Mouse (Mus musculus): Measurements from ENCODE around the gene Pnpla7. TPM values are rescaled to one million over a fixed set of nuclear protein-coding genes. Genes with fewer than 3 reads are reported as not detected.
A peak's percentile ranks its signal among the peaks of the same experiment; 100 is the strongest.

The Pnpla7 gene
- polyA plus RNA-seq, 1 experiment from 2014 or later: 19.8 TPM

GRCm38 (mm10) chr2:24987762-24988161 lies 11.9 kb downstream of the Pnpla7 start:
- no peak for DNase-seq (ENCODE audit: low spot score)

DNA sequence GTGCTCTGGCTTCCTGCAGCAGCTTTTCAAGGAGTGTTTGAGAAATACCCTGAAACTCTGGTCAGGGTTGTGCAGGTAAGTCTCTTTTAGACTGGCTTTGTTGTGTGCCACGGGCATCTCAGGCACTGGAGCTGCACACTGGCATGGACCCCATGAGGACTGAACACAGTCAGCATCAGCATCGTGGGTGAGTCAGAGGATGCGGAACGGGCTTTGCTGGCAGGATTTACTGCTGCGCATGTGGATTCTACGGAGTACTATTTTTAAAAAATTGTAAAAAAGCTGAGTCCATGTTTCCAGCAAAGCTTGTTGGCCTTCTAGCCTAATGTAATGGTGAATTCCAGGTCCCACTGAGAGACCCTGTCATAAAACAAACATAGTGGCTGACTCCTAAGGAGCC lies 19.5 kb downstream of the Pnpla7 start:
- DNase-seq (ENCODE audit: low spot score): no peak

DNA sequence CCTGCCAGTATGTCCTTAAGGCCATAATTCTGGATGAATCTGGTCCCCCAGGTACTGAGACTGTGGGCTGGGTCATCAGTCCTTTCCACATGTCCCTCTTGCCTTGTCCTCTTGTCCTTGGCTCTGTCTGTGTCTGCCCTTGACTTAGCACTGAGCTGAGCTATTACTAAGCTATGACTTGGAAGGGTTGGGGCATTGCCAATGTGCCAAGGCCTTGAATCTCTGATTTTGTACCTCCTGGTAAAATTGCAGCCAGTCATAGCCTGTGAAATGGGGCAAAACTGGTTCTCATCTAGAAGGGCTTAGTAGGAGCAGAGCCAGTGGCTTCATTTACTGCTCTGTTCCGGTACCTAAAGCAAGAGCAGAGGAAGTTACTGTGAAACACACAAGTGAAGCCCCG lies 20.6 kb downstream of the Pnpla7 start:
- DNase-seq (ENCODE audit: low spot score): no peak

- DNase-seq (ENCODE audit: low spot score): peak; percentile 39
Measured at GRCm38 (mm10) chr2:25000544-25001235, 24.9 kb downstream of the Pnpla7 start.

GRCm38 (mm10) chr2:25003946-25004786 lies 28.3 kb downstream of the Pnpla7 start:
- no peak for DNase-seq (ENCODE audit: low spot score)

- DNase-seq (ENCODE audit: low spot score): no peak
Measured at GRCm38 (mm10) chr2:25006767-25007166, 30.9 kb downstream of the Pnpla7 start.

- DNase-seq (ENCODE audit: low spot score): peak; percentile 39
Measured at GRCm38 (mm10) chr2:25008250-25008649, 32.4 kb downstream of the Pnpla7 start.

DNA sequence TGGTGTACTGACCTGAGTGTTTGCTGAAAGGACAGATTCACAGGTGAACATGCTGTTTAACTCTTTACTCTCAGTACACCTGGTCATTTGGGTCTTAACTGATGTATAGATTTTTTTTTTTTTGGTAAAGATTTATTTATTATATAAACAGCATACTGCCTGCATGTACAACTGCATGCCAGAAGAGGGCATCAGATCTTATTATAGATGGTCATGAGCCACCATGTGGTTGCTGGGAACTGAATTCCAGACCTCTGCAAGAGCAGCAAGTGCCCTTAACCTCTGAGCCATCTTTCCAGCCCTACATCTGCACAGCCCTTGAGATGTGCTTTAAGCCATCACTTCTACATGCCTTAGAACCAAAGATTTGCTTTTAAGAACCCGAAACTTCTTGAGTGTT lies 46.8 kb downstream of the Pnpla7 start:
- DNase-seq (ENCODE audit: low spot score): no peak

DNA sequence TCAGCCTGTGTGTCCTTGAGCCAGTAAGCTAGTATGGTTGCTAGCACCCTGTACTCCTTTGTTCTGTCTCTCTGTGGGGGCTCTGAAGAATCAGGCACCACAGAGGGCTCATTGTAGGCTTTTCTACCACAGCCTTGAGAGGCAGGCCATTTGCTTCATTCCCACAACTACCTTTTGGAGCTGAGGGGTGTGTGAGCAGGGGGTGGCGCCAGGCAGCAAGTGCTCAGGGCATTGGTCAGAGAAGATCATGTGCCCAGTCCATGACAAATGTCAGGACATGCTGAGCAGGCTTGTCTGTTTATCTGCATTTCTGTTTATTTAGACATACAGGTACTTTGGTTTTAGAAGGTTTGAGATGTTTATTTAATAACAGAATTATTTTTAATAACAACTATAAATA lies 49.3 kb downstream of the Pnpla7 start:
- DNase-seq (ENCODE audit: low spot score): no peak

- no peak for DNase-seq (ENCODE audit: low spot score)
Measured at GRCm38 (mm10) chr2:25034994-25035393, 59.2 kb downstream of the Pnpla7 start.

DNA sequence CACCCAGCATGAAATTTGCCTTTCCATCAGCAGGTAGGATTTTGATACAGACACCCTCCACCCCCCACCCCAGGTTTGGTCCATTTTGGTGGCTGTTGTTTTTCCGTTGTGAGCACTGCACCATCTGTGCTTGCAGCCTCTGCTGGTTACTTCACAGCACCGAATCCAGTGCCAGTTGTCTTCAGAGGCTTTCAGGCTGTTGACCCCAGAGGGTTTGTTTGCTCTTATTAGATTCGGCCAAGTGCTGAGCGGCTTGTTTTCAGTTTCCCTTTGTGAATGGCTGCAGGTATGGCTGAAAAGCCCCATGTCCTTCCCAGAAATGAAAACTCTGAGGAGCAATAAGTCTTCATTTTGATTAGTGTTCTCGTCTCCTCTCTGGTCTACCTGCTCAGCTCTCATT lies 64.3 kb downstream of the Pnpla7 start:
- DNase-seq (ENCODE audit: low spot score): no peak

- DNase-seq (ENCODE audit: low spot score): no peak
Measured at GRCm38 (mm10) chr2:25050921-25051320, 75.1 kb downstream of the Pnpla7 start.

DNA sequence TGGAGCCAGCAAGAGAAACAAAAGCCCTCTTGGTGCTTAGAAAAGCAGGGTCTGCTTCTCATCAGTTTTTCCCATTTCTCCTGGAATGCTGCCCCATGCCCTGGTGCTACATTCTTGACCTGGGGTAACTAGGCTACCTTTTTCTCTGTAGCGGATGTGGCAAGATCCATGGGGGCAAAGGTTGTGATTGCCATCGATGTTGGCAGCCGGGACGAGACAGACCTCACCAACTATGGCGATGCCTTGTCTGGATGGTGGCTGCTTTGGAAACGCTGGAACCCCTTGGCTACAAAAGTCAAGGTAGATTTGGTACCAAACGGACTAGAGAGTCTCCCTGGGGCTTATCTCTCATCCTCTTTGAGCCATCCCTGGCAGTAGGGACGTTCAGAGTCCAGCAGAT lies 75.6 kb downstream of the Pnpla7 start:
- DNase-seq (ENCODE audit: low spot score): no peak

- no peak for DNase-seq (ENCODE audit: low spot score)
Measured at GRCm38 (mm10) chr2:25053101-25053500, 77.3 kb downstream of the Pnpla7 start.

DNA sequence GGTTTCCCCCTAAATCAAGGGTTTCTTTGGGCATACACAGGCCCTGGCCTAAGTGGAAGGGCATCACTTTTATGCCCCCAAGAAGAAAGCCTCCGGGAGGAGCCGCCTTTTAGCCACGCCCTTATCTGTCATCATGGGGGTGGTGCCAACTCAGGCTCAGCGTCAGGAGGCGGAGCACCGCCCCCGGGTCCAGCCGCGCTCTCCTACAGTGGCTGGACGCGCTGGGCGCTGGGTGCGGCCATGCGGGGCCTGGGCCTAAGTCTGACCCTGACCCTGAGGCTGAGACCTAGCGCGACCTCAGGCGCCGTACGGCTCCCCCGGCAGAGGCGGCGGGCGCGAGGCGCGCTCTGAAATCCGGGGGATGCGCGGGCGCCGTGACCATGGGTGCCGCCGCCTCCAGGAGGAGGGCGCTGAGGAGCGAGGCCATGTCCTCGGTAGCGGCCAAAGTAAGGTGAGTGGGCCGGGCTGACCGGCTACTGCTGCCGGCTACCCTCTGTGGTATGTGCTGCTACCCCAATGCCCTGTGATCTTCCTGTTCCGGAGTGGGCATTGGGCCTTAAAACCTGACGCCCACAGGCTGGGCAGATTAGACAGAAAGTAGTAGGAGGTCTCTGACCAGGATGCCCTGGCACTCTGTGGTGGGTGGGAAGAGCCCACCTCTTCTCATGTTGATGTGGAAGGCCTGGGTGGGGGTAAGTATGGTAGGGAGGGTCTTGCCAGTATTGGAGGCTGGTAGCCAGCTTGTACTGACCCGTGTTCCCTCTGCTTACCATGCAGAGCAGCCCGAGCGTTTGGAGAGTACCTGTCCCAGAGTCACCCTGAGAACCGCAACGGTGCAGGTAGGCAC lies 78.6 kb downstream of the Pnpla7 start, which contains the start of gene Nsmf:
Gene Nsmf (plus strand): TSS at position 135 of the 847 bp plus-strand sequence.
- DNase-seq (ENCODE audit: low spot score): peak; percentile 78

- peak; percentile 18 for DNase-seq (ENCODE audit: low spot score)
Measured at GRCm38 (mm10) chr2:25055068-25055405, 79.2 kb downstream of the Pnpla7 start.

DNA sequence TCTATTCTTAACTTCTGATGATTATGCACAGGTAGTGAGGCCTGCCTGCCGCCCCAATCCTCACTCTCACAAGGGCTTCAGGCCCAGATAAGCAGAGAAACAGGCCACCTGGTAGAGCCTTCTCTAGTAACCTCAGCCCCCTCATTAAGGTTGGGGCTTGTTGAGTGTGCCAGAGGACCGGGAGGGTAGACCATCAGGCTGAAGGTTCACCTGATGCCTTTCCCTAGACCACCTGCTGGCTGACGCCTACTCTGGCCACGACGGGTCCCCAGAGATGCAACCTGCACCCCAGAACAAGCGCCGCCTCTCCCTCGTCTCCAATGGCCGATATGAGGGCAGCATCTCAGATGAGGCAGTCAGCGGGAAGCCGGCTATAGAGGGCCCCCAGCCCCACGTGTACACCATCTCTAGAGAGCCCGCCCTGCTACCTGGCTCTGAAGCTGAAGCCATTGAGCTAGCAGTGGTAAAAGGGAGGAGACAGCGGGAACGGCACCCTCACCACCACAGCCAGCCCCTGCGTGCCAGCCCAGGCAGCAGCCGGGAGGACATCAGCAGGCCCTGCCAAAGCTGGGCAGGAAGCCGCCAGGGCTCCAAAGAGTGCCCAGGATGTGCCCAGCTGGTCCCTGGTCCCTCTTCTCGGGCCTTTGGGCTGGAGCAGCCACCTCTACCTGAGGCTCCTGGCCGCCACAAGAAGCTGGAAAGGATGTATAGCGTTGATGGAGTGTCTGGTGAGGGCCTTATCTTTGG lies 79.7 kb downstream of the Pnpla7 start:
- no peak for DNase-seq (ENCODE audit: low spot score)

GRCm38 (mm10) chr2:25058926-25059325 lies 83.1 kb downstream of the Pnpla7 start:
- DNase-seq (ENCODE audit: low spot score): no peak

DNA sequence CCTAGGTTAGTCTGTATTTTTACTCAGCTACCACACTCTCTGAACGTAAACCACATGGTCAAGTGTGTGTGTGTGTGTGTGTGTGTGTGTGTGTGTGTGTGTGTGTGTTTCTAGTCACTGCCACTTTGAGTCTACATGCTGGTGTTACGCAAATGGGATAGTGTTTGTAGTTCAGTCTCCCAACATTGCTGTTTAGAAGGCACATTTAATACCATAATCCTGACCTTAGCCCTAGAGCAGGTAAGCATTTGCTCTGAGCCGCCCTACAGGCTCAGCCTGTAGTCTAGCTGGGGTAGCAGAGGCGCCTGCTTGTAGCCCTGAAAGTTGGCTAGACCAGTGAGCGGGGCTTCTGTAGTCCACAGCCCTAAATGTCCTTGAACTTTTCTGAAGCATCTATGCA lies 87.7 kb downstream of the Pnpla7 start:
- no peak for DNase-seq (ENCODE audit: low spot score)

DNA sequence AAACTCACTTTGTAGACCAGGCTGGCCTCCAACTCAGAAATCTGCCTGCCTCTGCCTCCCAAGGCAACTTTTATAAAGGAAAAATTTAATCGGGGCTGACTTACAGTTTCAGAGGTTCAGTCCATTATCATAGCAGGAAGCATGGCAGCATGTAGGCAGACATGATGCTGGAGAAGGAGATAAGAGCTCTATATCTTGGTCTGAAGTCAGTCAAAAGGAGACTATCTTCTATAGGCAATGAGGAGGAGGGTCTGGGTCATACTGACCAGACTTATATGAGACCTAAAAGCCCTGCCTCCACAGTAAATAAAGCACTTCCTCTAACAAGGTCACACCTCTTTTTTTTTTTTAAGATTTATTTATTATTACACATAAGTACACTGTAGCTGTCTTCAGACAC lies 88.5 kb downstream of the Pnpla7 start:
- DNase-seq (ENCODE audit: low spot score): no peak

DNA sequence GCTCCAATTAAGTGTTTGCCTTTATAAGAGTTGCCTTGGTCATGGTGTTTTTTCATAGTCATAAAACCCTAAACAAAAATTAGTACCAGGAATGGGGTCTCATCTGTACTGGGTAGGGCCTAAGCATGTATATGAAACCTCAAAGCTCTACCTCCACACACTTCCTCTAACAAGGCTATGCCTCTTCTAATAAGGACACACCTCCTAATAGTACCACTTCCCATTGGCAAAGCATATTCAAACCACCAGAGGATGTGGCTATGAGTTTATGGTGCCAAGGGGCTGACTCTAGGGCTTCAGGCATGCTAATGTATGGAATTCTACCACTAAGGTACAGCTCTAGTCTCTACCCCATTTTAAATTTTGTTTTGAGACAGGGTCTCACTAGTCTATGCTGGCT lies 89.7 kb downstream of the Pnpla7 start:
- no peak for DNase-seq (ENCODE audit: low spot score)

All from thymus, postnatal 0 days (tissue).